Mouse (Mus musculus) thymus, postnatal 14 days (tissue): ENCODE results near the gene Hoxa7.
A peak's percentile ranks its signal among the peaks of the same experiment; 100 is the strongest.

Experiments
- DNase-seq: peaks from one replicate; pipeline ENCODE4 v3.0.0; 2021

Hoxa7 gene

GRCm38 (mm10) chr6:52223939-52224760, 2.5 kb upstream of the Hoxa7 start:
- no peak for DNase-seq

GRCm38 (mm10) chr6:52222729-52223128, 1.1 kb upstream of the Hoxa7 start:
- DNase-seq: no peak

GRCm38 (mm10) chr6:52221993-52222685, 485 bp upstream of the Hoxa7 start:
- no peak for DNase-seq

- no peak for DNase-seq
Measured at GRCm38 (mm10) chr6:52220865-52221310, 766 bp downstream of the Hoxa7 start.

- no peak for DNase-seq
Measured at GRCm38 (mm10) chr6:52220003-52220864, 1.4 kb downstream of the Hoxa7 start.

GRCm38 (mm10) chr6:52219234-52219942, 2.3 kb downstream of the Hoxa7 start:
- no peak for DNase-seq

GRCm38 (mm10) chr6:52218643-52219215, 2.9 kb downstream of the Hoxa7 start:
- DNase-seq: no peak

GRCm38 (mm10) chr6:52217895-52218642, 3.6 kb downstream of the Hoxa7 start:
- no peak for DNase-seq

GRCm38 (mm10) chr6:52217459-52217768, 4.2 kb downstream of the Hoxa7 start:
- DNase-seq: peak; percentile 74

GRCm38 (mm10) chr6:52216691-52217458, 4.8 kb downstream of the Hoxa7 start:
- DNase-seq: no peak

- DNase-seq: no peak
Measured at GRCm38 (mm10) chr6:52215771-52216535, 5.7 kb downstream of the Hoxa7 start.

- no peak for DNase-seq
Measured at GRCm38 (mm10) chr6:52215070-52215469, 6.6 kb downstream of the Hoxa7 start.

- DNase-seq: no peak
Measured at GRCm38 (mm10) chr6:52214271-52214670, 7.4 kb downstream of the Hoxa7 start.

GRCm38 (mm10) chr6:52213119-52213986, 8.3 kb downstream of the Hoxa7 start, which contains the start of the genes Hoxa3 and Gm28308:
Gene Hoxa3, minus strand, starts transcription at chr6:52213336.
Gene Gm28308, minus strand, starts transcription at chr6:52213339.
- no peak for DNase-seq

GRCm38 (mm10) chr6:52212556-52213118, 9.0 kb downstream of the Hoxa7 start:
- no peak for DNase-seq

GRCm38 (mm10) chr6:52211961-52212360, 9.7 kb downstream of the Hoxa7 start:
- no peak for DNase-seq

GRCm38 (mm10) chr6:52211170-52211935, 10.3 kb downstream of the Hoxa7 start:
- DNase-seq: peak; percentile 77

GRCm38 (mm10) chr6:52209685-52210046, 12.0 kb downstream of the Hoxa7 start:
- no peak for DNase-seq
